Mouse (Mus musculus) layer of hippocampus, adult 2 months (tissue): ENCODE measurements at regions not wholly inside any gene's neighbourhood (a gene's known extent, or its start where the extent isn't known, plus 50 kb on each side); places are given as distances from the start of the nearest gene placed in this dataset.
A peak's percentile ranks its signal among the peaks of the same experiment; 100 is the strongest.

Source experiments
- DNase-seq, 2 experiments: peaks; one replicate each; pipeline ENCODE4 v3.0.0; 2022; ENCODE audit warnings: low spot score in 2 of 2
- H3K27ac ChIP-seq: fragments of 200-600 bp; 2 replicates; pipeline ENCODE4 v1.8.1; 2022
- H3K4me3 ChIP-seq: fragments of 200-600 bp; 2 replicates; pipeline ENCODE4 v1.8.1; 2022; ENCODE audit warnings: mild to moderate bottlenecking
- CTCF ChIP-seq: fragments of 200-600 bp; conservative IDR thresholded peaks from 2 replicates; pipeline ENCODE4 v1.8.1; 2022; ENCODE audit warnings: antibody characterized with exemption, mild to moderate bottlenecking, moderate library complexity

- H3K4me3 ChIP-seq: no peak overlapping the region
- peak; percentile 37 to 65 for DNase-seq
- TF ChIP-seq CTCF: peak; percentile 88
- no peak overlapping the region for H3K27ac ChIP-seq
Measured at GRCm38 (mm10) chr14:37276728-37277695, 141.9 kb upstream of the Ghitm start.

GRCm38 (mm10) chr14:37272063-37272462, 137.0 kb upstream of the Ghitm start:
- TF ChIP-seq CTCF: no peak
- DNase-seq: no peak
- Histone ChIP-seq H3K4me3 (no peak overlapping the region), H3K27ac (no peak overlapping the region)

DNA sequence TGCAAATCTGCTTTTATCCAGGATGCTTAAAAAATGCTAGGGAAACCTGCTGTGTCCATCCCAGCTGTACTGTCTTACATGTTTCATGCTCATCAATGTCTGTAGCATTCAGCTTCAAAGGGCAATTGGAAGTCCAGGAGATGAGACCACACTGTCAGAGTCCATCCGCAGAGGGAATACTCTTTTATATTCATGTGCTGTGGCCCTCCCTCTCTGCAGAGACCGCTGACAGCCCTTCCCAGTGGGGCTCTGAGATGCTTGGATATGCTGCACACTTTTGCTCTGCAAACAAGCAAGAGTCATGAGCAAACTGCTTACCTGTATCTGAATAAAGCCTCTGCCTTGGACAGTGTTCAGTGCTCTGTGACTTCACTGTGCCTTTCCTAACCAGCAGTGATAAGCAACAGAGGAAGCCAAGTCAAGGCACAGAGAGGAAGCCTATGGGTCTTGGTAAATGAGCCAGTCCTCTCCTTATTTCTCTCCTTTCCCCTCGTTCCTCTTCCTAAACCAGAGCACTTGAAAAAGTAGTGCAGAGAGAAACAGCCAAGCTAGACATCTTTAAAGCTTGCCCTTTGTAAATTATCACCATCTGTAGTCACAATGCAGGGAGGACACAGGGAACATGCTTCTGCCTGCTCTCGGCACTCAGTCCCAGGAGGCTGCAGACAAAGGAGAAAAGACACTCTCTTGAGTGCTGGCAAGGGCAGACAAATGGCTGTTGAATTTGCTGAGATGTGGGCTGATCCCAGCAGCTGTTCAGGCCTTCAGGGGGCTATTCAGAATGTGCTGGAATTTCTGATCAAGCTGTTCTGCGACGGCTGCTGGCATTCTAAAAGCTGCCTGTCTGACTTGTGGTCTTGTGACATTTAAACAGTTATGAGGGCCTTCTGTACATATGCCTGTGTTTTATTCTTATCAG, 136.2 kb upstream of the Ghitm start:
- DNase-seq: no peak
- Histone ChIP-seq H3K27ac (peak overlapping the region; percentile 46), H3K4me3 (no peak overlapping the region)
- no peak for TF ChIP-seq CTCF

GRCm38 (mm10) chr14:37269920-37270319, 134.8 kb upstream of the Ghitm start:
- DNase-seq: no peak
- TF ChIP-seq CTCF: no peak
- H3K27ac ChIP-seq: no peak overlapping the region
- no peak overlapping the region for H3K4me3 ChIP-seq

- peak; percentile 62 to 76 for DNase-seq
- peak; percentile 93 for TF ChIP-seq CTCF
- H3K27ac ChIP-seq: no peak overlapping the region
- no peak overlapping the region for H3K4me3 ChIP-seq
Measured at GRCm38 (mm10) chr14:37238632-37239032, 103.6 kb upstream of the Ghitm start.

DNA sequence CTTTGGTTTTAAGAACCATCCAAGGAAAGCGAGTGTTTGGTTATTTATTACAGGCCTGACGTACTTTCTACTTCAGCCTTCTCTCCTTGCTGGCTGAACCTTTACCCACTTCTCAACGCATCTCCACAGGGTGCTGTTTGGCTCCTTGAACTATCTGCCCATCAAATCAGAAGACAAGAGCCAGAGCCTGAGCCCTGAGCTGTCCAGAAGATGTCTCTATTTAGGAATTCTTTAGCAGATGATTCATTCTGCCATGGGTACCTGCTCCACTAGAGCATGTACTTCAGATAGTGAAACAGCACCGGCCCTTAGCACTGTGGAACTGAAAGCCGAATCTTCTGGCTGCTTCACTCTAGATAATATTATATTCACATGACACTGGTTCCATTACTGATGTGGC, 102.1 kb upstream of the Ghitm start:
- no peak overlapping the region for H3K27ac ChIP-seq
- no peak for TF ChIP-seq CTCF
- no peak overlapping the region for H3K4me3 ChIP-seq
- no peak for DNase-seq

DNA sequence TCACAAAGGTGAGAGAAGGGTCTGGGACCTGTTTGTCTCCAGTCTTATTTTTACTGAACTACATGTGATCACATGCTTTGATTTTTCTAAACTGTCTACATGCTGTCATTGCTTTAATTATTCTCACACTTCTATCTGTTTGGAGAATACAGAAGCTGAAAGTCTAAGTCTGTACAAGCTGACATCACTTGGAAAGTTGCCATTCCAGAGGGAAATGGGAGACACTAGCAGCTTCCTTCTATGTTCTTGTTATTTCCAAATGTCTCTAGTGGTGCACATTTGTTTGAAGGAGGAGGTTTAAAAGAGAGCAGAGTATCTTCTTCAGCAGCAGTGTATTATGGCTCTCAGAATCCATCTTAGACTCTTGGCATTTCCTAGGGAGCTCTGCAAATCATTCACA, 73.2 kb upstream of the Ghitm start:
- TF ChIP-seq CTCF: no peak
- Histone ChIP-seq H3K4me3 (no peak overlapping the region), H3K27ac (no peak overlapping the region; the same call in 1 of the 2 replicates)
- DNase-seq: peak in 1 of 2 experiments; percentile 41

- Histone ChIP-seq H3K27ac (no peak overlapping the region), H3K4me3 (no peak overlapping the region)
- TF ChIP-seq CTCF: no peak
- DNase-seq: no peak
Measured at GRCm38 (mm10) chr14:37189795-37190194, 54.7 kb upstream of the Ghitm start.
